Mouse (Mus musculus) layer of hippocampus, postnatal 36 days (tissue): Measurements from ENCODE around the gene Ergic3. TPM values are rescaled to one million over a fixed set of nuclear protein-coding genes. Genes with fewer than 3 reads are reported as not detected.
A peak's percentile ranks its signal among the peaks of the same experiment; 100 is the strongest.

ENCODE experiments used
- DNase-seq, 2 experiments: peaks; one replicate each; pipeline ENCODE4 v3.0.0; 2022
- total RNA-seq, 2 experiments: library from RNA; stranded (reverse); gene quantifications; 2 replicates each; pipeline ENCODE4 v1.2.3; 2021

The Ergic3 gene
- total RNA-seq: 100 to 1,000 TPM; 181 to 202 TPM

DNA sequence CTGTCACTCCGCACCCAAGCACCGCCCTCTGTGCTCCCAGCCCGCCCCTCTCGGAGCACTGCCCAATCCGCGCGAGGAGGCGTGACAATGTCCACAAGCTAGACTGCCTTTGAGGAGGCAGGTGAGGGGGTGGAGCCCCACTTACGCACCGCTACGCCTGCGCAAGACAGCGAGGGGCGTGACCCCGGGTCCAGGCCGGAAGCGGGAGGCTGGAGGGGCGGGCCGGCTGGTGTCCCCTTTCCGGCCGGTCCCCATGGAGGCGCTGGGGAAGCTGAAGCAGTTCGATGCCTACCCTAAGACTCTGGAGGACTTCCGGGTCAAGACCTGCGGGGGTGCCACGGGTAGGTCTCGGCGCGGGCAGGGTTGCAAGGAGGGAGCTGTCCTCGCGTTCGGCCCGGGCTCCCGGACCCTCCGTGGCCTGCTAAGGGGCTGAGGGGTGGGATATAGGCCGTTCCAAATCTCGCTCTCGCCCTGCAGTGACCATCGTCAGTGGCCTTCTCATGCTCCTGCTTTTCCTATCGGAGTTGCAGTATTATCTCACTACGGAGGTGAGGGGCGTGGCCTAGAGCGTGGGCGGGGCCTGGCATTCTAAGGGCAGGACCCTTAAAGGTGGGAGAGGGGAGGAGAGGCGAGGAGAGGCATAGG is at the start of gene Ergic3, which contains the start of gene 6430550D23Rik:
Ergic3 (plus strand) TSS at position 158 of the 645 bp plus-strand sequence.
6430550D23Rik (minus strand) TSS at position 90 of the 645 bp plus-strand sequence.
- DNase-seq: peak; percentile 94 to 96

DNA sequence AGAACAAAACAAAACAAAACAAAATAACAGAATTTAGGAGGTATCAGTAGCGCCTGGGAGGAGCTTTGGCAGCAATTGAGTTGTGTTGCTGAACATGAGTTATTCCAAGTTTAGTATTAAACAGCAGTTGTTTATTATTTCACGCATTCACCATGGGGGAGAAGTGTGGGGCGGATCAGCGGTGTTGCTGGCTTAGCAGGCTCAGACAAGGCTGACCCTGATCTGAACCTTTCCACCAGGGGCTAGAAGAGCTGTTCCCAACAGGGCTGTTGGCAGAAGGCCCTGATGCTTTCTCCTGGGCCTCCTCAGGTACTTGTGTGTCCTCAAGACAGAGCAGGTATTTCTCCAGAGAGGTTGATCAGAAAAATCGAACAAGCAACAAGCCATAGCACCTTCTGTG is 47.9 kb upstream of the Ergic3 start:
- DNase-seq: no peak

DNA sequence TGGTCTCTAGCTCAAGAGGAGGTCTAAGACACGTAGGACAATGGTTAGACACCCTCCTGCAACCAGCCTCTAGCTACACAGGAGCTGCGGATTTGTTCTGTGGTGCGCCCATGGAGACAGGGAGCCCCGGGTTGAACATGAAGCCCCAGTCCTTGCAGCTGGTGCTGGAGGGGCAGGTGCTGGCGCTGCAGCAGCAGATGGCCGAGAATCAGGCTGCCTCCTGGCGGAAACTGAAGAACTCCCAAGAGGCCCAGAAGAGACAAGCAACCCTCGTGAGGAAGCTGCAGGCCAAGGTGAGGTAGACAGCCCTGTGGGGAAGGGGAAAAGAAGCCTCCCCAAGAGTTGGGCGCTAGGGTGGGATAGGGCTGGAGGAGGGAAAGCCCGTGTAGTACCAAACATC is 46.0 kb upstream of the Ergic3 start:
- no peak for DNase-seq

DNA sequence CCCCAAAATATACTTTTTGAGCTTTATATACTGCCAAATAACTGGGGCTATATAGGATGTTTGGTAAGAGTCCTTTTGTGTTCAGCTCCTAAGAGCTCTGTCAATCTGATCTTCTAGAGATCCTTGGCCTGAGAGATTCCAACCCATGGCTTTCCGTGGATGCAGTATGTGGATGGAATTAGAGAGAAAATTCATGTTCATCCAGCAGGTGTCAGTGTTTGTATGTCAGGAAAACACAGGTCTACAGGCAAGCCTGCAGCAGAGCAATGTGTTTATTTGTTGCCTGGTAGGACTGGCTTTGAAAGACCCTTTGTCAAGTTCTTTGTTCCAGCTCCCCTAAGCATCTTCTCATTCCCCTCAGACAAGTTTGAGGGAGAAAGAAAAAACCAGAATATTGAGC is 44.9 kb upstream of the Ergic3 start:
- DNase-seq: no peak

DNA sequence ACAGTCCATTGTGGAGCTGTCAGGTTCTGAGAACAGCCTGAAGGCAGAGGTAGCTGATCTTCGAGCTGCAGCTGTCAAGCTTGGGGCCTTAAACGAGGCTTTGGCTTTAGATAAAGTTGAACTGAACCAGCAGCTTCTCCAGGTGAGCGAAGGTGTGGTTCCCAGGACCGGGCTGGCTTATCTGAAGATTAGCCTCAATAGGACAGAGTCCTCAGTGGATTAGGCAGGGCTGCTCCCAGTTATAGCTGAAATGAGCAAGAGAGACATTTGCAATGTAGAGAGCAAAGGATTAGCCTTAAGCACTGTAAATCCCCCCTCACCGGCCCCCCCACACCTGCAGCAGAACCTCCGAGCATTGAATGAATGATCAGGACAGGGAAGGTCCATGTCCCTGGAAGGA is 34.5 kb upstream of the Ergic3 start:
- no peak for DNase-seq

DNA sequence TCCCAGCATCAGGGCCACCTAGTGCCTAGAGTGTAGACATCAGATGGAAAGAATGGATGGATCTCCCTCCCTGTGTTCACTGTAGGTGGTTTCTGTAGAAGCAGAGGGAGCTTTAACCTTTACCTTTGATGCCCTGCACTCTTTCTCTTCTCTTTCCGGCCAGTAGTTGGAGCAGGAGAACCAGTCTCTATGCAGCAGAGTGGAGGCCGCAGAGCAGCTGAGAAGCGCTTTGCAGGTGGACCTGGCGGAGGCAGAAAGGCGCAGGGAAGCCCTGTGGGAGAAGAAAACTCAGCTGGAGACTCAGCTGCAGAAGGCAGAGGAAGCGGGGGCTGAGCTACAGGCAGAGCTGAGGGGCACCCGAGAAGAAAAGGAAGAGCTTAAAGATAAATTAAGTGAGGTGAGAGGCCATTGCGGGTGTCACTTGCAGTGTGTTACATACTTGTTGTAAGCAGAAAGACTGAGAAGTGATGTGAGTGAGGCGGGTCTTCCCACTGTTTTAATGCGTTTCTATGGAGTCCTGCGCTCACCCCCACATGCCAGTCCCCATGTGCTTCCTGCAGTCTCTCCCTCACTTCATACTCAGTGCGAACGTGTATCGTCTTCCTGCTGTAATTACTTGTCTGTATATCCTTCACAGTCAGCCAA is 33.6 kb upstream of the Ergic3 start:
- DNase-seq: no peak

DNA sequence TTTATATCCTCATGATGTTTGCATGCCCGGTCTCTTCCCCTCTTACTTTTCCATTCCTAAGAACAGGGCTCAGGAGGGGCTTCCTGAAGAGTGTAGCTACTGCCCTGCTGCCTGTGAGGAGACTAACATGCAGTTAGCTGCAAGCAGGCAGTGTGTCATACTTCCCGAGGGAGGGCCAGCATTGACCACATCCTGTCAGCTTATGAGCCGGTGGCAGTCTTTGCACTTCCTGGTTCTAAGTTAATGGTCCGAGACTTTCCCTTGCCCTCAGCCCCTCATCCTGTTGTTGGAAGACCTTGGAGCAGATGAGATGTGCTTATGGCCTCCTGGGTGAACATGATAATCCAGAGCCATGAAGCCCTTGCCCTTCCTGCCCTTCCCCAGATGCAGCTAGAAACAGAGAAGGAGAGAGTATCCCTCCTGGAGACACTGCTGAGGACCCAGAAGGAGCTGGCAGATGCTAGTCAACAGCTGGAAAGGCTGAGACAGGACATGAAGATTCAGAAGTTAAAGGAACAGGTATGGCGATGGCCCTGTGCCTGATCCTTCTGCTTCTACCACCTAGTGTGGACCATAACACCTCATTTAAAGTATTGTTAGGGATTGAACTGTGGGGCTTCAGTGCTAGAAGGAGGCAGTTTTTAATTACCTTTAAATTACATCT is 28.4 kb upstream of the Ergic3 start:
- no peak for DNase-seq

DNA sequence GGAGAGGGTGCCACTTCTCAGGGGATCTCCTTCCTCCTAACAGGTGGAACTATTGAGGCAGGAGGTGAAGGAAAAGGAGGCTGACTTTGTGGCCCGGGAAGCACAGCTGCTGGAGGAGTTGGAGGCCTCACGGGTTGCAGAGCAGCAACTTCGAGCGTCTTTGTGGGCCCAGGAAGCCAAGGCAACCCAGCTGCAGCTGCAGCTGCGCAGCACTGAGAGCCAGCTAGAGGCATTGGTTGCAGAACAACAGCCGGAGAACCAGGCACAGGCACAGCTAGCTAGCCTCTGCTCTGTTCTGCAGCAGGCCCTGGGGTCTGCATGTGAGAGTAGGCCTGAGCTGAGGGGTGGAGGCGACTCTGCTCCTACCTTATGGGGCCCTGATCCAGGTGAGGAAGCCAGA is 22.1 kb upstream of the Ergic3 start:
- DNase-seq: no peak

DNA sequence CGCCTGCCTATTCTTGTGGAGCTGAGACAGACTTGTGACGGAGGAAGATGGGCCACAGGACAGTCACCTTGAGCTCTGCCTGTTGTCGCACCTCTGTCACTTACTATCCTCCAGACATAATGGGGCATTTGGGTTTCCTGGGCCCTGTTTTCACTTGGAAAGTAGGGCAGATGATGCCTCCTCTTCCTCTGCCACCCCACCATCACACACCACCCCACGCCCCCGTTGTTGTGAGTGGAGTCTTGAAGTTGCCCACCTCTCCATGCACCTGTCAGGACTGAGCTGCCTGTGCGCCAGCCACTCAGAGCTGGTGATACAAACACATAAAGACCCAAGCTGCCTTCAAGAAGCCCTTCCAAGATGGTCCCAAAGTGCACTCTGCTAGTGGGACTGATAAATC is 20.7 kb upstream of the Ergic3 start:
- no peak for DNase-seq

DNA sequence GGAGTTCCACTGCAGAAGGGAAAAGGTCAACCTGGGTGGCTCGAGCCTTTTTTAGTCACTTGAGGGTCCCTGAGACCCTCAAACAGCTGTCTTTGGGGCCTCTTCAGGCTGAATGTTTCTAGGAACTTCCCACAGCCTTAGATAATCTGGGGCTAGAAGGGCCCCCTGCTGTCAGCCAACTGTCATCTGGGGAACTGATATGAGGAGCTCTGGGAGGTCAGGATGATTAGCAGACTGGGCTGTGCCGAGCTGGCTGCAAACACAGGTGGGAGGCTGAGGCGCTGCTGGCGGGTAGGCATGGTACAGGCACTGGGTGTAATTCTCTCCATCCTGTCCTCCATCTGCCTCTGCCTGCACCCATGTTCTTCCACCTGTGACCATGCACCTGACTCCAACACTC is 18.8 kb upstream of the Ergic3 start:
- peak in 1 of 2 experiments; percentile 45 for DNase-seq

DNA sequence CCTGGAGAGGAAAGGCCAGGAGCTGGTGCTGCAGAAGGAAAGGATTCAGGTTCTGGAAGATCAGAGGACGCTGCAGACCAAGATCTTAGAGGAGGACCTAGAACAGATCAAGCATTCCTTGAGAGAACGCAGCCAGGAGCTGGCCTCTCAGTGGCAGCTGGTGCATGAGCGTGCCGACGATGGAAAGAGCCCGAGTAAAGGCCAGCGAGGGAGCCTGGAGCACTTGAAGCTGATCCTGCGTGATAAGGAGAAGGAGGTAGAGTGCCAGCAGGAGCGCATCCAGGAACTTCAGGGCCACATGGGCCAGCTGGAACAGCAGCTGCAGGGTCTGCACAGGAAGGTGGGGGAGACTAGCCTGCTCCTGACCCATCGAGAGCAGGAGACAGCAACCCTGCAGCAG is 16.7 kb upstream of the Ergic3 start:
- DNase-seq: no peak

DNA sequence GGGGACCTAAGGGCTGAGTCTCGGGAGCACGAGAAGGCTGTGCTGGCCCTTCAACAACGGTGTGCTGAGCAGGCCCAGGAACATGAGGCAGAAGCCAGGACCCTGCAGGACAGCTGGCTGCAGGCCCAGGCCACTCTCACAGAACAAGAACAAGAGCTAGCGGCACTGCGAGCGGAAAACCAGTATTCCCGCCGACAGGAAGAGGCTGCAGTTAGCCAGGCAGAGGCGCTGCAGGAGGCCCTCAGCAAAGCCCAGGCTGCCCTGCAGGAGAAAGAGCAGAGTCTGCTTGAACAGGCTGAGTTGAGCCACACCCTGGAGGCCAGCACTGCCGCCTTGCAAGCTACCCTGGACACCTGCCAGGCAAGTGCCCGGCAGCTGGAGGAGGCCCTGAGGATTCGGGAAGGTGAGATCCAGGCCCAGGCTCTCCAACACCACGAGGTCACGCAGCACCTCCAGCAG is 16.0 kb upstream of the Ergic3 start:
- DNase-seq: peak; percentile 45 to 69

DNA sequence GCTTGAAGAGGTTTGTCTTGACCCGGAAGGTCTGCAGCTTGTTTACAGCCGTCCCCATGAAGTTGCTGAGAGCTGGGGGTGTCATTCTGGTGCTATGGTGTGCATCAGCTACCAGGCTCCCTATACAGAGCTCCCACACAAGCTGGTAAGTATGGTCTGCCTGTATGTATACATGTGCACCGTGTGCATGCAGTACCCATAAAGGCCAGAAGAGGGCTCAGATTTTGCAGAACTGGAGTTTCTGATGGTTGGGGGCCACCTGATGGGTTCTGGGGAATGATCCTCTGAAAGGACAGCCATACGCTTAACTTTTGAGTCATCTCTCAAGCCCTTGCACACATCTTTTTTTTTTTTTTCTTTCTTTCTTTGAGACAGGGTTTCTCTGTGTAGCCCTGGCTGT is 2.5 kb upstream of the Ergic3 start:
- no peak for DNase-seq

DNA sequence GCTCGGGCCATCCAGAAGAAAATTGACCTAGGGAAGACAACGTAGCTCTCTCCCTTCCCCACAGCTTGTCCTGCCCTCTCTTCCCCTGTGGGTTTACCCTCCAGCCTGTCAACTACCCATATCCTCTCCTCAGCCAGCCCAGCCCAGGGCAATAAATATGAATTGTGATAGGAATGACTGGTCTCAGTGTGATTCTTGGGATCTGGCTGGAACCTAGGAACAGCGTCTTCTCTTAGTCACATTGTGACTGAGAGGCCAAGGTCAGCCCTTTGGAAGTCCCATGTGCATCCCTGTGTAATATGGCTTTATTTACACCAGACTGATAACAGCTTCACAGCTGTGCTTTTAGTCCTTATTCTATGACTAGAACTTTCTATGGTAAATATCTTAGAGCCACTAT is 10.3 kb downstream of the Ergic3 start:
- no peak for DNase-seq

DNA sequence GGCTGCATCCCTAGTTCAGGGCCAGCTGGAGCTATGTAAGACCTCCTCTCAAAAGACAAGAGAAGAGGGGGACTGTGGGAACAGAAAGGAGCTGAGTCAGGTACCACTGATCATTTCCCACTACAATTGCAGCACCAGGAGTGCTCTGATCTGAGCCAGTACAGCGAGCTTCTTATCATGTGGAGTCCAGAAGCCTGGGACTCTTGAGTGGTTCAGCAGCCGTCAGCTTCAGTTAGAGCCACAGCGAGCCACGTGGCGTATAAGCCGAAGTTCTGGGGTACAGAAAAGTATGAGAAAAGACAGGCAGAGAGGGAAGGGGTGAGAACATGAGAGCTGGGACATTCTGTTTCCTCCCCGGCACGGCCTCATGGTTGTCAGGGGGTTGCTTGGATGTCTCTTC is 13.4 kb downstream of the Ergic3 start:
- no peak for DNase-seq

DNA sequence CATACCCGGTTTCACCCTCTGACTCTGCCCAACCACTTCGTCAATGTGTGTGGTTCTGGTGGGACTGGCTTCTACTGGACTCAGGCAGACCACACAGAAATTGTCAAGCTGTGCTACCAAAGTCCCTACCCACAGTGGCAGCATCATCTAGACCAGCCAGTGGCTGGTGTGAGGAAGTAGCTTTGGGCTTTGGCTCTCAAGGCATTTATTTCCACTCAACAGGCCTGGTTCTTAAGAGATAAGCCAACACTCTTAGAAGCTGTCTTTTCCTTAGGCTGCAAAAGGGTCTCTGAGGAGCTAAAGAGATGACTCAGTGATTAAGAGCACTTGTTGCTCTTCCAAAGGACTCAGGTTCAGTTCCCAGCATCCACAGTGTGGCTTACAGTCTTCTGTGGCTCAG is 13.9 kb downstream of the Ergic3 start:
- DNase-seq: no peak

DNA sequence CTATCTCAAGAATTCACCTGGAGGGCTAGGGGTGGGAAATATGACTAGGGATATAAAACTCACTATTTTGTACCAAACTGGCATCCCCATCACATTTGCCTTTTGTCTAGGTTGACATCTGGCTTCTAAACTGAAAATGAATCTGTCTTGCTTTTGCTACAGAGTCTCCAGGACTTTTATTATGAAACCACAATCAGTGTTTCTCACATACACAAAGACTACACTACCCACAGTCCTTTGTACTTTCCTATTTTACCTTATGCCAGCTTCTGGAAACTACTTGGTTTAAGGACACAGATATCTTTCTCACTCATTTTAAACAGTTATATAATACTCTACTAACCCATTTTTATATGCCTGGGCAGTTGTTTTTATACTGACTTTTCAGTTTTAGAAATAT is 17.6 kb downstream of the Ergic3 start:
- DNase-seq: no peak

DNA sequence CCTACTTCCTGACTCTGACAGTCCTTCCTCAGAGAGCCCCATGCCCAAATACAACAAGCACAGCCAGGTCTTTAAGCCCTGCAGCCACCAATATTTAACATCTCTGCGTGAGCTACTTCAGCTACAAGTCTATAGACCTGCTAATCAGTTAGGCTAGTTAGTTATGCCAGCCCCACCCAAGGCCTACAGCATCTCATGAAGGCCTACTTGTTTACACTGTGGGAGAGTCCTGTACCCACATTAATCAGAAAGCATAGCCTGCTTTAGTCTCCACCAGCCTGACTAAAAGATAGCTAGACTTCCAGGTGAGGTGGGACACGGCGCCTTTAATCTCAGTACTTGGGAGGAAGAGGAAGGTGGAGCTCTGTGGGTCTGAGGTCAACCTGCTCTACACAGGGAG is 31.5 kb downstream of the Ergic3 start:
- no peak for DNase-seq

DNA sequence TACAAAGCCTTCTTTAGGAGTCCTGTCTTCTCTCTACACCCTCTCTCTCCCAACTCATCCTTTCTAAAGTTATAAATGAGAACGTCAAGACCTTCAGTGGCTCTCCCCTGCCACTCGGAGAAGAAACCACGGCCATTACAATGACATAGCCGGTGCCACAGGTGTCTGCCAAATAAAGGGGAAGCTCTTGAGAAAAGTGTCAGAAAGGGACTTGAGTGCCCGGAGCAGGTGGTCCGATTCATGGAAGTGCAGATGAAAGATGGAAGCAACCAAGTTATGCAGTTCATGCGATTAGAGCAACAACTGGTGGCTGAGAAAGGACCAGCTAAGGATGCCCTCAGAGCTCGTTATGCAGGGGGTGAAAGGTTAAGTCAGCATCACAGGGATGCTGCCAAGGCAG is 35.1 kb downstream of the Ergic3 start:
- no peak for DNase-seq

DNA sequence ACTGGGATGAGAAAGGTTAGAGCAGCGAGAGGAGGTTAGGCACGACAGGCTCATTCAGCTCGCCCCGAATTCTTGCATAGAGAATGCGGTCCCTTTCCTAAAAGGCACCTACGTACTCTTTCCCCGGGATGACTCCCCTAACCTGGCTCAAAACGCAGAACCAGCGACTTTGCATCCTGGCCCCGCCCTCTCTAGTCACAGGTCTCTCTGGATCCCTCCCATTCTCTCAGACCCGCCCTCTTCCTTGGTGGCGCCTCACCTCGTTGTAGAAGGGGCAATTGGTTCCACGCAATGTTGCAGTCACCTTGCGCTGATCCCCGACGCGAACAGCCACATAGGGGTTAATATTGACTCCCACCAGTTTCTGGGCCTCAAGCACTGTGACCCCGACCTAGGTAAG is 40.1 kb downstream of the Ergic3 start:
- no peak for DNase-seq

DNA sequence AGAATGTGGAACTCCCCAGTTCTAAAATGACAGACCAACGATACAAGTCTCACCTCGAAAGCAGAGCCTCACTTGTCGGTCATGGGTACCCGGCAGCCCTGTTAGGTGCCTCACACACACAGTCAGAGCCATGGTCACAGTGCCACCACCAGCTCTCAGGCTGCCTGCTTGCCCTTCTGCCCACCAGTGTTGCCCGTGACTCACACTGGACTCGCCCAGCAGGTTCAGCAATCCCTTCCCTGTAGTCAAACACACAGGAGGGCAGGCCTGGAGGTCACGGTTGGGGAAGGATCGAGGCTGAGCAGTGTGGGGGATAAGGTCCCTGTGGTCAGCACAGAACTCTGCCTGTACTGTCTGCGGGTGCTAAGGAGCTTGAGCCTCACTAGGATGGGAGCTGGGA is 45.0 kb downstream of the Ergic3 start, which contains the start of gene Fer1l4:
Fer1l4 (minus strand) TSS at position 132 of the 400 bp plus-strand sequence.
- no peak for DNase-seq

DNA sequence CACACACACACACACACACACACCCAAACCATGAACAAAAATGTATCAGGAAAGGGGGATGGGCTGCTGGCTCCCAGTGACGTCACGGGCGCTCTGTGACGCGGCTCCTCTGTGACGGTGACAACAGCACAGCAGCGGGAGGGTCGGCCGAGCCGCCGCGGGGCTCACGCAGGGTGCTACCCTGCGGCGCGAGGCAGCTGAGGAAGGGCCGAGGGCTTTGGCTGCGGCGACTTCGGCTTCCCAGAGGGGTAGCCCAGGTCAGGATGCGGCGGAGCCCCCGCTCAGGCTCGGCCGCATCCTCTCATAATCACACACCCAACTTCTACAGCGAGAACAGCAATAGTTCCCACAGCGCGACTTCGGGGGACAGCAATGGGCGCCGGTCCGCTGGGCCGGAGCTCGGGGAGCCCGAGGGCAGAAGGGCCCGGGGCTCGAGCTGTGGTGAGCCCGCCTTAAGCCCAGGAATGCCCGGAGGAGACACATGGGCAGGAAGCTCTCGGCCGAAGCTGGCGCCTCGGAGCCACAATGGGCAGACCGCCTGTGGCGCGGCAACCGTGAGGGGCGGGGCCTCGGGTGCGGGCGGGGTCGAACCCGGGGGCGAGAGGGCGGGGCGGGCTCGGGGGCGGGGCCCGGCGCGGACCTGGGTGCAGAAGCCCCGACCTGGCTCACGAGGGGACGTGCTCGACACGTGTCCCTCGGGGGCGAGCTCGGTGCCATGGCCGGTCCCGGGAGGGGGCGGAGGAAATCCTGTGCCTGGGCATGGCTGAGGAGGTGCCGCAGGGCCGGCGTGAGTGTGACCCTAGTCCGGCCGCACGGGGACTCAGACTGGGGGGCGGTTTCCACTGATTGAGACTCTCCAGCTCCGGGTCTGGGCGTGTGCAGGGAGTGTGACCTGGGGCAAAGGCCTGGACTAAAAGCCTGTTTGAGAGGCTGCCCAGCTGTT is 57.5 kb downstream of the Ergic3 start, which contains the start of gene Spag4:
Spag4 (plus strand) TSS at position 77 of the 943 bp plus-strand sequence.
- DNase-seq: peak; percentile 50 to 56
